Mouse (Mus musculus) ES-Bruce4 (cell line): Measurements from ENCODE around the gene Cntd1.

Experiments
- CTCF ChIP-seq: IDR thresholded peaks from one replicate; pipeline ENCODE4 v1.8.1; 2011; ENCODE audit warnings: low read depth, low read length
- EP300 ChIP-seq: IDR thresholded peaks from 2 replicates; pipeline ENCODE4 v1.6.1; 2011; ENCODE audit warnings: low read depth, low read length; ENCODE audit not compliant: insufficient read depth
- POLR2A ChIP-seq: IDR thresholded peaks from one replicate; pipeline ENCODE4 v1.8.1; 2011; ENCODE audit warnings: low read length; ENCODE audit not compliant: insufficient read depth

DNA sequence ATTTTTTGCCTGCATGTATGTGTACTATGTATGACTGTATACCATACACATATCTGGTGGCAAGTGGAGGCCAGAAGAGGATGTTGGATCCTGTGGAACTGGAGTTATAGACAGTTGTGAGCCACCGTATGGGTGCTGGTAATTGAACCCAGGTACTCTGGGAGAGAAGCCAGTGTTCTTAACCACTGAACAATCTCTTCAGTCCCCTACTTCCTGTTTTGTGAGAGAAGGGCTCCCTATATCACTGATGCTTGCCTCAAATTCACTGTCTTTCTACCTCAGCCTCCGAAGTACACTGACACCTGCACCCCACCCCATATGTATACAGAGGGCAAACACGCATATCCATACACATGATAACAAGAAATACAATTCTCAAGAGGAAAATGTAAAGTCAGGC, 32.3 kb downstream of the Cntd1 start:
- no peak for TF ChIP-seq CTCF
- TF ChIP-seq POLR2A: no peak
- TF ChIP-seq EP300: no peak
